9 mouse cellular contexts compared by ENCODE assay signal in the genomic region with DNA sequence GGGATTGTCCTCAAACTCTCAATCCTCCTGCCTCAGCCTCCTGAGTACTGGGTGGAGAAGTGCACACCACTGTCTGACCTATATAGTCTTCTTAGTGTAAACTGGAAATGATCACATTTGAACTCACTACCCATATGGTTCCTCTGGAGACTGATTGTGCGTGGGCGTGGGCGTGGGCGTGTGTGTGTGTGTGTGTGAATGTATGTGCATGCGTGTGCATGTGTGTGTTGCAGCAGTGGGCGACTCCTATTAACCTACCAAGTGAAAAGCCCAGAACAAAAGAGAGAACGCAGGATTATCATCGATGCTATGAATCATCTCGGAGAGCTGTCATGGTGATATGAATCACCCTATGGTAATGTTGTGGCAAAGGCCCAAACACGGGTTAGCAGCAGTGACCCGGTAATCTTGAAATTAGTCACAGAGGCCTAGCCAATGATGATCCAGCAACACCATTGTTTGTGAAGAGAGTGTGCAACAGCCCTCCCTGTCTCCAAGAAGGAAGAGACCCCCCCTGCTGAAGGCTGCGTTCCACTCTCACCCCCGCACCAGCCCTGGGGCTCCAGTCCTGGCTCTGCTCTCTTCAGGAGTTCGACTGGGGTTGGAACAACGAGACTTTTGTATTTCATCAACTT.
DNase-seq lines count a peak whose midpoint lies in the region; ATAC-seq and TF ChIP-seq lines count a peak whose summit lies in the region.
"Had no signal": no experiment of that assay in that cellular context is flagged by ENCODE, and none has a peak within 500 bp of the region (broad histone marks: within the 10 kb centered on the region; RNA-seq: fewer than 3 reads in every experiment).

No protein-coding gene starts in this region.

- no peak for TF ChIP-seq POLR2A in limb, embryonic 14.5 days (IDR thresholded peaks at IDR 0.05; ENCODE audit: borderline replicate concordance, extremely low read depth, insufficient read depth, insufficient read length)

- H3K36me3 ChIP-seq in heart, embryonic 11.5 days (ENCODE audit: control insufficient read depth, insufficient read depth, low read length) = no peaks in the 10 kb centered on the region
- no peaks in the 10 kb centered on the region for H3K36me3 ChIP-seq in limb, embryonic 14.5 days (ENCODE audit: control insufficient read depth, insufficient read depth, low read length)
- no peaks in the 10 kb centered on the region for H3K36me3 ChIP-seq in neural tube, embryonic 15.5 days
- H3K36me3 ChIP-seq: embryonic facial prominence, embryonic 13.5 days had no signal

- ATAC-seq in heart, embryonic 11.5 days (replicated peaks; ENCODE audit: insufficient number of reproducible peaks, low FRiP score, low TSS enrichment) = no peak
- no peak for ATAC-seq in limb, embryonic 14.5 days (ENCODE audit: low FRiP score, low read depth)
- no peak for ATAC-seq in neural tube, embryonic 15.5 days (ENCODE audit: low FRiP score)

- H3K4me1 ChIP-seq in heart, embryonic 11.5 days (ENCODE audit: control insufficient read depth, insufficient read depth, low read length) = peaks cover 69% of the 10 kb centered on the region
- H3K4me1 ChIP-seq in limb, embryonic 14.5 days (ENCODE audit: control insufficient read depth, insufficient read depth, low read length) = peaks cover 6% of the 10 kb centered on the region; the same call in 1 of the 2 replicates
- no peaks in the 10 kb centered on the region for H3K4me1 ChIP-seq in neural tube, embryonic 15.5 days

- no peak overlapping the region for H3K9ac ChIP-seq in heart, embryonic 11.5 days (ENCODE audit: low read depth, low read length)
- no peak overlapping the region for H3K9ac ChIP-seq in limb, embryonic 14.5 days (ENCODE audit: low read depth, low read length, severe bottlenecking)
- no peak overlapping the region for H3K9ac ChIP-seq in neural tube, embryonic 15.5 days (replicated peaks)
- H3K9ac ChIP-seq: embryonic facial prominence, embryonic 13.5 days had no signal

- no peaks in the 10 kb centered on the region for H3K9me3 ChIP-seq in heart, embryonic 11.5 days (replicated peaks; ENCODE audit: control insufficient read depth, low read length)
- H3K9me3 ChIP-seq in limb, embryonic 14.5 days (ENCODE audit: control insufficient read depth, low read length) = no peaks in the 10 kb centered on the region
- H3K9me3 ChIP-seq in neural tube, embryonic 15.5 days (replicated peaks) = no peaks in the 10 kb centered on the region
- H3K9me3 ChIP-seq: embryonic facial prominence, embryonic 13.5 days had no signal

- H3K27me3 ChIP-seq in heart, embryonic 11.5 days (ENCODE audit: control insufficient read depth, insufficient read depth, low read length) = no peaks in the 10 kb centered on the region
- no peaks in the 10 kb centered on the region for H3K27me3 ChIP-seq in limb, embryonic 14.5 days (ENCODE audit: control insufficient read depth, insufficient read depth, low read length)
- H3K27me3 ChIP-seq in neural tube, embryonic 15.5 days (replicated peaks) = no peaks in the 10 kb centered on the region; the same call in 1 of the 2 replicates
- H3K27me3 ChIP-seq: embryonic facial prominence, embryonic 13.5 days had no signal

- H3K27ac ChIP-seq in heart, embryonic 11.5 days (ENCODE audit: low read depth, low read length) = peak overlapping the region; percentile 81
- no peak overlapping the region for H3K27ac ChIP-seq in limb, embryonic 14.5 days (replicated peaks; ENCODE audit: low read depth, low read length)
- H3K27ac ChIP-seq in neural tube, embryonic 15.5 days (replicated peaks) = no peak overlapping the region
- H3K27ac ChIP-seq: embryonic facial prominence, embryonic 13.5 days had no signal

- no peak overlapping the region for H3K4me2 ChIP-seq in heart, embryonic 11.5 days
- no peak overlapping the region for H3K4me2 ChIP-seq in limb, embryonic 14.5 days (replicated peaks; ENCODE audit: low read depth, low read length, severe bottlenecking)
- H3K4me2 ChIP-seq in neural tube, embryonic 15.5 days = no peak overlapping the region
- H3K4me2 ChIP-seq: embryonic facial prominence, embryonic 13.5 days had no signal

- 71% methylated on average over 15 of the region's 15 CpGs for WGBS in heart, embryonic 11.5 days (ENCODE audit: insufficient replicate concordance)
- WGBS in limb, embryonic 14.5 days = 78% methylated on average over 15 of the region's 15 CpGs
- WGBS in neural tube, embryonic 15.5 days = 67% methylated on average over 15 of the region's 15 CpGs

- H3K4me3 ChIP-seq in heart, embryonic 11.5 days (ENCODE audit: low read depth, low read length) = no peak overlapping the region
- no peak overlapping the region for H3K4me3 ChIP-seq in limb, embryonic 14.5 days (replicated peaks; ENCODE audit: low read length)
- no peak overlapping the region for H3K4me3 ChIP-seq in neural tube, embryonic 15.5 days (replicated peaks)
- H3K4me3 ChIP-seq: embryonic facial prominence, embryonic 13.5 days had no signal

- no peak for DNase-seq in heart, adult 9 months (ENCODE audit: low spot score in 2 of 2)
- DNase-seq in 416B (ENCODE audit: low read depth) = peak; percentile 87
- DNase-seq in adrenal gland, postnatal 25 days = peak; percentile 62
- DNase-seq in limb, embryonic 14.5 days (ENCODE audit: low spot score) = peak; percentile 49
- no peak for DNase-seq in thymus, postnatal 10 days (ENCODE audit: low spot score in 2 of 2)
- DNase-seq in T-cell, adult 2 months (ENCODE audit: low spot score) = no peak

Comparison
In these comparisons a context has a peak if more than half of its experiments do, and no peak if none do; other contexts are left out.
1. DNase-seq: peak in 416B (single experiment), adrenal gland, postnatal 25 days (single experiment) and limb, embryonic 14.5 days (single experiment); none in heart, adult 9 months (0 of 2), thymus, postnatal 10 days (0 of 2) and T-cell, adult 2 months (single experiment).